Comparison of ENCODE assay signal across 10 mouse cellular contexts in the genomic region with DNA sequence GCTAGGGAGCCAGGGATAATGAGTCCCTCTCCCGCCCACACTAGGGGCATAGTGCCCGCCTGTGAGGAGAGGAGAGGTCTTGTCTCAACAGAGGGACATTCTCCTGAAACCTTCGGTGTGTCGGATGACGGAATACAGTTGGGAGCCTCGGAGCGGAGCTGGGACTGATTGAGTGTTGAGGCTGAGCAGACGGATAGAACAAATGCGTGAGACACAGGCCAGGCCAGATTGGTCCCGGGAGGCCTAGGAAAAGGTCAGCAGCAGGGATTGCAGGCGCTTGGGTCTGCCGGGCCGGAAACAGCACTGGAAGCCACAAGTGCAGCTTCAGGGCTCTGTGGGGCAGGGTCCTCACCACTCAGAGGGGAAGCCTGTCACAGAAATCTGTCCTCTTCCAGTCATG.
DNase-seq lines count a peak whose midpoint lies in the region; ATAC-seq and TF ChIP-seq lines count a peak whose summit lies in the region.
"Had no signal": no experiment of that assay in that cellular context is flagged by ENCODE, and none has a peak within 500 bp of the region (broad histone marks: within the 10 kb centered on the region; RNA-seq: fewer than 3 reads in every experiment).

No protein-coding gene starts in this region.

- TF ChIP-seq CTCF in liver, adult 2 months (IDR thresholded peaks at IDR 0.05; ENCODE audit: low read depth, low read length): no peak

- no peaks in the 10 kb centered on the region for H3K27me3 ChIP-seq in liver, adult 2 months (ENCODE audit: control insufficient read depth, insufficient read depth, low read length)
- H3K27me3 ChIP-seq in liver, embryonic 12.5 days (replicated peaks): no peaks in the 10 kb centered on the region

- peak overlapping the region; percentile 58 for H3K27ac ChIP-seq in liver, adult 2 months (replicated peaks; ENCODE audit: insufficient read depth, low read depth, low read length)
- no peak overlapping the region for H3K27ac ChIP-seq in liver, embryonic 12.5 days
- H3K27ac ChIP-seq: liver, embryonic 14.5 days had no signal

- H3K4me3 ChIP-seq in liver, adult 2 months (ENCODE audit: insufficient read depth, low read depth, low read length): no peak overlapping the region
- H3K4me3 ChIP-seq in liver, embryonic 12.5 days: no peak overlapping the region

- 64% methylated on average over 13 of the region's 13 CpGs for WGBS in liver, adult 2 months
- WGBS in liver, embryonic 12.5 days (ENCODE audit: insufficient replicate concordance): 54% methylated on average over 13 of the region's 13 CpGs

- DNase-seq in embryo, embryonic 10.5 days (ENCODE audit: low spot score): peak; percentile 56
- no peak for DNase-seq in embryo, embryonic 11 days
- DNase-seq in liver, adult 2 months (ENCODE audit: extremely low read depth, low read depth, low spot score): peak; percentile 44
- peak; percentile 50 to 53 for DNase-seq in heart, adult 9 months (ENCODE audit: low spot score in 2 of 2)
- peak; percentile 25 for DNase-seq in lung, postnatal 36 days
- no peak for DNase-seq in testis, postnatal 14 days (ENCODE audit: low spot score)
- DNase-seq: cerebellum, adult 2 months had no signal

- no peaks in the 10 kb centered on the region for H3K36me3 ChIP-seq in liver, adult 2 months (ENCODE audit: control insufficient read depth, insufficient read depth, low read length)
- no peaks in the 10 kb centered on the region for H3K36me3 ChIP-seq in liver, embryonic 12.5 days

- H3K9ac ChIP-seq in liver, adult 2 months (ENCODE audit: low read depth, low read length): peak overlapping the region; percentile 5; the same call in 1 of the 2 replicates
- no peak overlapping the region for H3K9ac ChIP-seq in liver, embryonic 12.5 days
- H3K9ac ChIP-seq: liver, embryonic 14.5 days had no signal

- no peak for ATAC-seq in liver, embryonic 12.5 days
- no peak for ATAC-seq in erythroblast, adult 5-6 weeks (replicated peaks; ENCODE audit: low FRiP score, poor library complexity, severe bottlenecking)

- H3K79me2 ChIP-seq in liver, adult 2 months (ENCODE audit: control insufficient read depth, insufficient read depth, low read length): peaks cover 38% of the 10 kb centered on the region; the same call in 1 of the 2 replicates

- no peaks in the 10 kb centered on the region for H3K9me3 ChIP-seq in liver, embryonic 12.5 days (replicated peaks)

- peaks cover 81% of the 10 kb centered on the region for H3K4me1 ChIP-seq in liver, adult 2 months (ENCODE audit: control insufficient read depth, insufficient read depth, low read length)
- peaks cover 97% of the 10 kb centered on the region for H3K4me1 ChIP-seq in liver, embryonic 12.5 days

- no peak overlapping the region for H3K4me2 ChIP-seq in liver, embryonic 12.5 days

- TF ChIP-seq POLR2A in liver, adult 2 months (IDR thresholded peaks at IDR 0.05; ENCODE audit: extremely low read depth, insufficient read depth, low read length): no peak

Comparison
In these comparisons a context has a peak if more than half of its experiments do, and no peak if none do; other contexts are left out.
1. DNase-seq: peak in embryo, embryonic 10.5 days (single experiment), liver, adult 2 months (single experiment), heart, adult 9 months (2 of 2) and lung, postnatal 36 days (single experiment); none in embryo, embryonic 11 days (single experiment) and testis, postnatal 14 days (single experiment).